Mouse (Mus musculus): ENCODE measurements at regions not wholly inside any gene's neighbourhood (a gene's known extent, or its start where the extent isn't known, plus 50 kb on each side); places are given as distances from the start of the nearest gene placed in this dataset.

- no peak for DNase-seq (ENCODE audit: low read depth, low spot score)
Measured at GRCm38 (mm10) chr15:6934564-6934980, 59.8 kb upstream of the Osmr start.

GRCm38 (mm10) chr15:6941491-6941890, 66.7 kb upstream of the Osmr start:
- no peak for DNase-seq (ENCODE audit: low read depth, low spot score)

- no peak for DNase-seq (ENCODE audit: low read depth, low spot score)
Measured at GRCm38 (mm10) chr15:6949236-6949635, 74.5 kb upstream of the Osmr start.

- DNase-seq (ENCODE audit: low read depth, low spot score), result no peak
Measured at GRCm38 (mm10) chr15:6949686-6950085, 74.9 kb upstream of the Osmr start.

- no peak for DNase-seq (ENCODE audit: low read depth, low spot score)
Measured at GRCm38 (mm10) chr15:6950503-6950902, 75.7 kb upstream of the Osmr start.

- peak; percentile 7 for DNase-seq (ENCODE audit: low read depth, low spot score)
Measured at GRCm38 (mm10) chr15:6953556-6953955, 78.8 kb upstream of the Osmr start.

GRCm38 (mm10) chr15:6953970-6954791, 79.4 kb upstream of the Osmr start:
- no peak for DNase-seq (ENCODE audit: low read depth, low spot score)

- no peak for DNase-seq (ENCODE audit: low read depth, low spot score)
Measured at GRCm38 (mm10) chr15:6959911-6960310, 85.1 kb upstream of the Osmr start.

GRCm38 (mm10) chr15:6960753-6961746, 86.3 kb upstream of the Osmr start:
- no peak for DNase-seq (ENCODE audit: low read depth, low spot score)

GRCm38 (mm10) chr15:6964635-6965034, 89.9 kb upstream of the Osmr start:
- no peak for DNase-seq (ENCODE audit: low read depth, low spot score)

- no peak for DNase-seq (ENCODE audit: low read depth, low spot score)
Measured at GRCm38 (mm10) chr15:6965446-6965845, 90.7 kb upstream of the Osmr start.

GRCm38 (mm10) chr15:6974410-6974809, 99.6 kb upstream of the Osmr start:
- DNase-seq (ENCODE audit: low read depth, low spot score), result no peak

GRCm38 (mm10) chr15:6981430-6981829, 106.7 kb upstream of the Osmr start:
- DNase-seq (ENCODE audit: low read depth, low spot score), result no peak

- peak; percentile 26 for DNase-seq (ENCODE audit: low read depth, low spot score)
Measured at GRCm38 (mm10) chr15:6983320-6983719, 107.1 kb upstream of the Lifr start.

GRCm38 (mm10) chr15:6988187-6988586, 102.2 kb upstream of the Lifr start:
- no peak for DNase-seq (ENCODE audit: low read depth, low spot score)

GRCm38 (mm10) chr15:6989094-6989493, 101.3 kb upstream of the Lifr start:
- no peak for DNase-seq (ENCODE audit: low read depth, low spot score)

- DNase-seq (ENCODE audit: low read depth, low spot score), result no peak
Measured at GRCm38 (mm10) chr15:6993226-6993625, 97.2 kb upstream of the Lifr start.

- DNase-seq (ENCODE audit: low read depth, low spot score), result no peak
Measured at GRCm38 (mm10) chr15:6995246-6995645, 95.2 kb upstream of the Lifr start.

- DNase-seq (ENCODE audit: low read depth, low spot score), result no peak
Measured at GRCm38 (mm10) chr15:6997871-6998270, 92.5 kb upstream of the Lifr start.

- no peak for DNase-seq (ENCODE audit: low read depth, low spot score)
Measured at GRCm38 (mm10) chr15:6998576-6999070, 91.8 kb upstream of the Lifr start.

- DNase-seq (ENCODE audit: low read depth, low spot score), result no peak
Measured at GRCm38 (mm10) chr15:6999667-7000066, 90.7 kb upstream of the Lifr start.

GRCm38 (mm10) chr15:7002226-7002625, 88.2 kb upstream of the Lifr start:
- no peak for DNase-seq (ENCODE audit: low read depth, low spot score)
